Comparison of ENCODE assay signal across 47 mouse cellular contexts in the genomic region with DNA sequence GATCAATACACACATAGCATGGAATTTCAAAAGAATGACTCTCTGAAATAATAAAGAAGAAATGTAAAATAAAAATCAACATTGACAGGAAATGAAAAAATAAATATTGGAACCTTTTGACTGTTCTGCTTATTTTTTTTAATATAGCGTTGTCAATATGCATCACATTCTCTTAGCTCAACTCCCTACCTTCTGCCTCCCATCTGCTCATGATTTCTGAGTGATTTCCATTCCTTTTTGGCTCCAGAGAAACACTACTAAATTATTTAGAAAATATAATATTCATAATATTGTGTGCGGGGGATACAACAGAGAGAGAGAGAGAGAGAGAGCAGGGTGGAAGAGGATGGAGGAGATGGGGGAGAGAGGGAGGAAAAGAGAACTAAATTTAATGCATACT. TPM values are rescaled to one million over a fixed set of nuclear protein-coding genes. Genes with fewer than 3 reads are reported as not detected.
"Had no signal": no experiment of that assay in that cellular context is flagged by ENCODE, and none has a peak within 500 bp of the region (broad histone marks: within the 10 kb centered on the region; RNA-seq: fewer than 3 reads in every experiment).

No protein-coding gene starts in this region.

- DNase-seq: left cerebral cortex, postnatal 4 days; liver; liver, embryonic 13.5 days; liver, postnatal 0 days; lung, adult 18-20 months; lung, adult 2 months; lung, embryonic 14.5 days; lung, postnatal 10 days; lung, postnatal 14 days; lung, postnatal 36 days; lung, postnatal 4 days; midbrain, embryonic 14.5 days had no signal

- H3K27me3 ChIP-seq: limb, embryonic 12.5 days; limb, embryonic 13.5 days; limb, embryonic 15.5 days; liver, embryonic 12.5 days; liver, embryonic 13.5 days; liver, embryonic 15.5 days; lung, embryonic 15.5 days; megakaryocyte, embryonic 14.5 days; midbrain, embryonic 12.5 days; midbrain, embryonic 13.5 days; midbrain, embryonic 15.5 days; neural tube, embryonic 12.5 days had no signal

- H3K9ac ChIP-seq: limb, embryonic 12.5 days; limb, embryonic 13.5 days; limb, embryonic 15.5 days; liver, embryonic 12.5 days; liver, embryonic 13.5 days; liver, embryonic 14.5 days; liver, embryonic 15.5 days; liver, postnatal 0 days; lung, embryonic 14.5 days; lung, embryonic 15.5 days; midbrain, embryonic 12.5 days; midbrain, embryonic 13.5 days; midbrain, embryonic 15.5 days; neural tube, embryonic 12.5 days had no signal

- H3K36me3 ChIP-seq: limb, embryonic 10.5 days; limb, embryonic 12.5 days; limb, embryonic 13.5 days; limb, embryonic 15.5 days; liver, embryonic 12.5 days; liver, embryonic 13.5 days; liver, embryonic 15.5 days; lung, embryonic 15.5 days; midbrain, embryonic 10.5 days; midbrain, embryonic 12.5 days; midbrain, embryonic 13.5 days; midbrain, embryonic 15.5 days; neural tube, embryonic 12.5 days had no signal

- H3K9me3 ChIP-seq: limb, embryonic 10.5 days; limb, embryonic 12.5 days; limb, embryonic 13.5 days; limb, embryonic 15.5 days; liver, embryonic 12.5 days; liver, embryonic 13.5 days; liver, embryonic 15.5 days; lung, embryonic 15.5 days; megakaryocyte, embryonic 14.5 days; midbrain, embryonic 10.5 days; midbrain, embryonic 12.5 days; midbrain, embryonic 13.5 days; midbrain, embryonic 15.5 days; neural tube, embryonic 12.5 days had no signal

- ATAC-seq: liver, embryonic 12.5 days; liver, postnatal 0 days; lung, postnatal 0 days; midbrain, embryonic 13.5 days; midbrain, embryonic 15.5 days; midbrain, embryonic 16.5 days had no signal

- H3K4me2 ChIP-seq: limb, embryonic 12.5 days; limb, embryonic 13.5 days; limb, embryonic 15.5 days; liver, embryonic 11.5 days; liver, embryonic 12.5 days; liver, embryonic 13.5 days; liver, embryonic 15.5 days; lung, embryonic 14.5 days; lung, embryonic 15.5 days; midbrain, embryonic 11.5 days; midbrain, embryonic 12.5 days; midbrain, embryonic 13.5 days; midbrain, embryonic 15.5 days; neural tube, embryonic 12.5 days had no signal

- H3K27ac ChIP-seq: limb, embryonic 10.5 days; limb, embryonic 12.5 days; limb, embryonic 13.5 days; limb, embryonic 15.5 days; liver, embryonic 12.5 days; liver, embryonic 13.5 days; liver, embryonic 14.5 days; liver, embryonic 15.5 days; lung, embryonic 15.5 days; macrophage; midbrain, embryonic 10.5 days; midbrain, embryonic 12.5 days; midbrain, embryonic 13.5 days; midbrain, embryonic 15.5 days; neural tube, embryonic 12.5 days had no signal

- H3K4me3 ChIP-seq: limb, embryonic 10.5 days; limb, embryonic 12.5 days; limb, embryonic 13.5 days; limb, embryonic 15.5 days; liver, embryonic 12.5 days; liver, embryonic 13.5 days; liver, embryonic 15.5 days; lung, embryonic 15.5 days; megakaryocyte, embryonic 14.5 days; midbrain, embryonic 10.5 days; midbrain, embryonic 12.5 days; midbrain, embryonic 13.5 days; midbrain, embryonic 15.5 days; myocyte; neural tube, embryonic 12.5 days had no signal

- H3K4me1 ChIP-seq: limb, embryonic 10.5 days; limb, embryonic 12.5 days; limb, embryonic 13.5 days; limb, embryonic 15.5 days; liver, embryonic 12.5 days; liver, embryonic 13.5 days; liver, embryonic 15.5 days; lung, embryonic 15.5 days; megakaryocyte, embryonic 14.5 days; midbrain, embryonic 10.5 days; midbrain, embryonic 12.5 days; midbrain, embryonic 15.5 days; neural tube, embryonic 12.5 days had no signal

RNA-seq across cellular contexts. Expression of a gene that starts 5.4 kb away (rescaled TPM):
- total RNA-seq: left cerebral cortex, postnatal 10 days; left cerebral cortex, postnatal 14 days; left cerebral cortex, postnatal 25 days; left cerebral cortex, postnatal 36 days; left cerebral cortex, postnatal 4 days; liver, adult 2 months; megakaryocyte progenitor cell, adult 5-6 weeks; megakaryocyte, adult 5-6 weeks; megakaryocyte-erythroid progenitor cell, adult 5-6 weeks; midbrain, postnatal 0 days; monocyte, adult 5-6 weeks had no signal
- polyA plus RNA-seq: limb, embryonic 10.5 days; limb, embryonic 11.5 days; limb, embryonic 12.5 days; limb, embryonic 13.5 days; limb, embryonic 14.5 days; limb, embryonic 15.5 days; liver, adult 2 months; liver, embryonic 11.5 days; liver, embryonic 12.5 days; liver, embryonic 13.5 days; liver, embryonic 14.5 days; liver, embryonic 15.5 days; liver, embryonic 16.5 days; liver, postnatal 0 days; lung, adult 2 months; lung, embryonic 14.5 days; lung, embryonic 15.5 days; lung, embryonic 16.5 days; lung, postnatal 0 days; macrophage; midbrain, embryonic 10.5 days; midbrain, embryonic 11.5 days; midbrain, embryonic 12.5 days; midbrain, embryonic 13.5 days; midbrain, embryonic 14.5 days; midbrain, embryonic 15.5 days; midbrain, embryonic 16.5 days; midbrain, postnatal 0 days; myocyte; neural tube, embryonic 11.5 days; neural tube, embryonic 12.5 days had no signal
